Mouse (Mus musculus) MEL (cell line): Measurements from ENCODE around the gene Mal.

Experiments
- CTCF ChIP-seq, 3 experiments: IDR thresholded peaks in 2 of 3; conservative IDR thresholded peaks in 1 of 3; 2 replicates each; pipeline ENCODE4 v1.5.1; 2011 to 2012; ENCODE audit warnings: low read length in 3 of 3, low read depth in 2 of 3, mild to moderate bottlenecking in 2 of 3, improper control_type of control experiment in 1 of 3, inconsistent platforms in 1 of 3, mixed read lengths in 1 of 3, moderate library complexity in 1 of 3; ENCODE audit not compliant: control insufficient read depth in 1 of 3, insufficient read depth in 1 of 3, poor library complexity in 1 of 3, severe bottlenecking in 1 of 3
- EP300 ChIP-seq, 2 experiments: IDR thresholded peaks; 2 replicates each; pipeline ENCODE4 v1.6.1; 2011; ENCODE audit warnings: improper control_type of control experiment in 2 of 2, low read length in 2 of 2, low read depth in 1 of 2, mild to moderate bottlenecking in 1 of 2
- HCFC1 ChIP-seq: IDR thresholded peaks from 2 replicates; pipeline ENCODE4 v1.6.1; 2012; ENCODE audit warnings: low read depth, mild to moderate bottlenecking, inconsistent platforms, low read length, improper control_type of control experiment, moderate library complexity
- MAFK ChIP-seq: IDR thresholded peaks from 2 replicates; pipeline ENCODE4 v1.6.1; 2011; ENCODE audit warnings: low read depth, mild to moderate bottlenecking, low read length, improper control_type of control experiment, borderline replicate concordance
- NELFE ChIP-seq: IDR thresholded peaks from 2 replicates; pipeline ENCODE4 v1.6.1; 2011; ENCODE audit warnings: low read depth, low read length, improper control_type of control experiment
- POLR2A ChIP-seq, 2 experiments: IDR thresholded peaks; 2 replicates each; pipeline ENCODE4 v1.6.1; 2011 to 2012; ENCODE audit warnings: low read length in 2 of 2, mild to moderate bottlenecking in 2 of 2, control low read depth in 1 of 2, improper control_type of control experiment in 1 of 2, low read depth in 1 of 2, moderate library complexity in 1 of 2; ENCODE audit not compliant: control insufficient read depth in 1 of 2, insufficient read depth in 1 of 2, poor library complexity in 1 of 2
- SIN3A ChIP-seq: IDR thresholded peaks from 2 replicates; pipeline ENCODE4 v1.6.1; 2012; ENCODE audit warnings: low read length, improper control_type of control experiment, inconsistent platforms
- TAL1 ChIP-seq: IDR thresholded peaks from 2 replicates; pipeline ENCODE4 v1.6.1; 2012; ENCODE audit warnings: mild to moderate bottlenecking, inconsistent platforms, low read length, moderate library complexity, mixed read lengths
- TCF12 ChIP-seq: IDR thresholded peaks from 2 replicates; pipeline ENCODE4 v1.6.1; 2014; ENCODE audit warnings: low read depth, mild to moderate bottlenecking, inconsistent platforms, low read length, improper control_type of control experiment, moderate library complexity

DNA sequence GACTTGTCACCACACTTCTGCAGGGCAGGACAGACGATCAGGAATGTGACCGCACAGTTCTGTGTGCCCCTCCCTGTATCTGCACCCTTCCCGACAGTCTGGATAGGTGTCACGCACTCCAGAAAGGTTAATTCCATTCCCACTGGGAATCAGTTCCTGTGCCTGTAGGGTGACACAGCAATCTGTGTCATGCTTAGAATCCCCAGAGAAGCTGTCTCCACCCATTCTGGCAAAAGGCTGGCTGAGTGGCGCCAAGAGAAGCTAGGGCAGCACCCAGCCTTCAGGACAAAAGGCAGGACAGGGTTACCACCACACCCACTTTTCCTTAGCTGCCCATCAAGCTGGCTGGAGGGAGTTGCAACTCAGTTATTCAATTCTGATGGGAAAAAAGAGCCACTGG lies 6.6 kb downstream of the Mal start:
- TF ChIP-seq MAFK (no peak), POLR2A (IDR thresholded peaks at IDR 0.05; ENCODE audit: control insufficient read depth in 1 of 2, insufficient read depth in 1 of 2, low read depth in 1 of 2, low read length in 2 of 2, poor library complexity in 1 of 2) (no peak), TCF12 (no peak), CTCF (IDR thresholded peaks at IDR 0.05 in 2 of 3, conservative IDR thresholded peaks at IDR 0.05 in 1 of 3; ENCODE audit: control insufficient read depth in 1 of 3, insufficient read depth in 1 of 3, low read depth in 2 of 3, low read length in 3 of 3, poor library complexity in 1 of 3, severe bottlenecking in 1 of 3) (no peak), TAL1 (no peak), HCFC1 (no peak), SIN3A (no peak), EP300 (IDR thresholded peaks at IDR 0.05; ENCODE audit: low read depth in 1 of 2, low read length in 2 of 2) (no peak), NELFE (no peak)
